Mouse (Mus musculus): ENCODE data around the gene Ptprj.
A peak's percentile ranks its signal among the peaks of the same experiment; 100 is the strongest.
"Not testable (repeated sequence)": the region's sequence is repeated elsewhere in the genome, so short reads cannot be mapped to it uniquely, and the experiment has no call there.

Ptprj gene

DNA sequence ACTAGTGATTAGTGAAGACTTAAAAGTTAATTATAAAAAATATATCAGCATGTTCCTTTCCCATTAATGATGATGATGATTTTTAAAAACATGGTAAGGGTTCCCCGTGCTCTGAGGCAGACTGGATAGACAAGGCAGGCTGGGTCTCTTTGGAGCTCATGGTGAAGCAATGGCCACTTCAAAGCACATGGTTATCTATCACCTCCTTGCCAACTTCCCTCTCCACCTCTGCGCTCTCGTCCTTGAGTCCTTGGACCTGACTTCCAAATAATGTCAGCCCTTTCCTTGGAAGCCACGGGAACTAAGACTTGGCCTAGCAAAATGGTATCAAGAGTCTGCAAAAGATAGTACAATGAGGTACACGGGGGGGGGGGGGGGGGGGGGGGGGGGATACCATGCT, 103.7 kb downstream of the Ptprj start:
- DNase-seq = no peak

- DNase-seq = no peak
Observed at GRCm38 (mm10) chr2:90476319-90476718, 104.1 kb downstream of the Ptprj start.

DNA sequence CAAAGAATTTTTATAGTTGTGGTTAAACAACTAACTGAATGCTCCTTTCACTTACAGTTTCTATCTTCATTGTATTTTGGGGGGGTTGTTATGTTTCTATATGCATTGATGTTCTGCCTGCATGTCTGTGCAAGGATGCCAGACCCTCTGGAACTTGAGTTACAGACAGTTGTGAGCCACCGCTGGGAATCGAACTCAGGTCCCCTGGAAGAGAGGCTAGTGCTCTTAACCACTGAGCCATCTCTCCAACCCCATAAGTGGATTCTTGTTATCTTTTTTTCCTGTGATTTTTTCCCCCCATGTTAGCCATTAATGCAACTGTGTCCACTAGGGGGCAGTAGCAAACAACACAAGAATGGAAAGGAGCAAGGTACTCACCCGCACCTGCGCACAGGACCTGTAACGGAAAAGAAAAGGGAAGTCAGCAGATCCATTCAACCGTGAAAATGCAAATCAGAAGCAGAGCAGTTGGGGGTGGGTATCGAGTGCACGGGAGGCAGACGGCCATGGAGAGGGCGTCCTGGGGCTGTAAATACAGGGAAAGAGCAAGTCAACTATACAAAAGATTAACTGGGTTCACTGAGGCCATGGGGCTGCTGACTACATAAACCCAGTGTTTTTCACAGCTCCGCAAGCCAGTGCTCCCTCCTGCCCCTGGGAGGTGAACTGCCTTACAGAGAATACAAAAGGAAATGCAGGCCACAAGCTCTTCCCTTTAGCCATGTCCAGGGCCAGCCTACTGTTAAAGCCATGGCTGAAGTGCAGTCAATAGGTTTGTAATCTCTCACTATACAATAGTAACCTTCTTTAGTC, 105.6 kb downstream of the Ptprj start:
- peak; percentile 85 for DNase-seq

DNA sequence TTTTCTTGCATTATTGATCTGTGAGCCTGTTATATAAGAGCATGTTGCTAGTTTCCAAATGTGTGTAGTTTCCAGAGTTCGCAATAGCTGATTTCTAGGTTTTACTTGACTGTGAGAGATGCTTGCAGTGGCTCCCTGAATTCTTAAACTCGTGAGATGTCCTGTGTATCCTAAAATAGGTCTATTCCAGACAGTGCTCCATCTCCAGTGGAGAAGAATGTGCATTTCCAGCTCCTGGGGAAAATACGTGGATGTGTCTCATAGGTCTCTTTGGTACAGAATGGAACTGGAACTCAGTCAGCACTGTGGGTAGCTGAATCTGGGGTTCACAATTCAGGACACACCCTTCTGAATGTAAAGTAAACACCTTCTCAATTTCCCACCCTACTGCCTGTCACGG, 107.7 kb downstream of the Ptprj start:
- DNase-seq = no peak

DNA sequence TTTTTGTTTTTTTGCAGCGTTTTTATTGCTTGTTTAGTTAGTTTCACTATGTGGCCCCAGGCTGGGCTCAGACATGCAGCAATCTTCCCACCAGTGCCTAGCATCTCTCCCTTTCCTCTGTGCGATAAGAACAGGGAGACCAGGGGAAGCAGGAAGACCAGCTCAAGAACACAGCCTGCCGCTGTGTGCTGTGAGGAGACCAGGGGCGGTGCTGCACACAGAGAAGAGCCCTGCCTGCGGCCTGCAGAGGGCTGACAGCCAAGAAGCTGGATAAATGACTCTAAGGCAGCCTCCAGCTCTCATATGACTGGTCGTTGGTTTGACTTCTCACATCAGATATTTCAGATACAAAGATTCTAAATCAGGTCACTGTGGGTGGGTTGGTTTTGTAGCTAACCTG, 110.3 kb downstream of the Ptprj start:
- no peak for DNase-seq

DNA sequence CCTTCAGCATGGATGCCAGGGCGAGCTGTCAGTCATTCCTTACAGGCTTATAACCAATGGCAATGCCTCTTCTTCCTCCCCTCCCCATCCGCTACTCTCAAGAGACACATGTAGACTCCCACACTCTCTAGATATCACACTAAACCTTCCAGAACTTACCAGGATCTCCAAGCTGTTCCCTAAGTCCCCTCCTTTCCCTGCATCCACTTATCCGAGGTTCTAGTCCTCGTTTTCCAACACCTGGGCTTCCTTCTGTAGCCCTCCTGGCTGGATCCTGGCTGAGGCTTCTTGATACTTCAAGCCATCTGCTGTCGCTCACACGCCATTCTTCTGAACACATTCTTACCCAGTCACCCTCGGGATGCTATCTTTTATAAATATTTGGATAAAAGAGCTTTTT, 114.0 kb downstream of the Ptprj start:
- no peak for DNase-seq

DNA sequence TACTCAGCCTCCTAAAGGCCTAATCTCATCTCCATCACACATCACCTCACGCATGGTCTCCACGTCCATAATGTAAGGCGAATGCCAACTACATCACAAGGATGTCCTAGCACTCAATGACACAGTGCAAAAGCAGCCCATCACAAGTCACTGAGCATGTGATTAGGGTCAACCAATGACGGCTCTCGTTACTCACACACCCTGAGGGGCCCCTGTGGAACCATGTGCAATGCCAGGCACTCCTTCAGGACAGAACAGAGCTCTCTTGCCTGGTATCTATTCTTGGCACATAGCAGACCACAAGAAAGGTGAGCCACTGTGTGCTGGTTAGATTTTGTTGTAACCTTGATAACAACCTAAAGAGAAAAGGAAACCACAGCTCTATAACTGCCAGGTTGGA, 116.7 kb downstream of the Ptprj start:
- DNase-seq = no peak

DNA sequence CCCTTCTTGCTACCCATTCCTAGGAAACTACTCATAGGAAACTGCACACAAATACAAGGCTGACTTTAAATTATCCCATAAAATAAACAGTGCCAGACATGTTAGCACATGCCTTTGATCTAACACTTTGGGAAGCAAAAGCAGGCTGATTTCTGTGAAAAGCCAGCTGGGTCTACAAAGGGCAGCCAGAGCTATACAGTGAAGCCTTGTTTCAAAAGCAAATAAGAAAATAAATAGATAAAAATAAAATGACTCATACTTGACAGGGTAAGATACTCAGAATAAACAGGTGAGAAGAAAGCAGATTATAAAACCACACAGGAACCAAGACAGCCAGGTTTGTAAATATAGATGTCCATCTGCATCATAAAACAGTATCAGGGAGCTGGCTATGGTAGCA, 118.2 kb downstream of the Ptprj start:
- DNase-seq = no peak

DNA sequence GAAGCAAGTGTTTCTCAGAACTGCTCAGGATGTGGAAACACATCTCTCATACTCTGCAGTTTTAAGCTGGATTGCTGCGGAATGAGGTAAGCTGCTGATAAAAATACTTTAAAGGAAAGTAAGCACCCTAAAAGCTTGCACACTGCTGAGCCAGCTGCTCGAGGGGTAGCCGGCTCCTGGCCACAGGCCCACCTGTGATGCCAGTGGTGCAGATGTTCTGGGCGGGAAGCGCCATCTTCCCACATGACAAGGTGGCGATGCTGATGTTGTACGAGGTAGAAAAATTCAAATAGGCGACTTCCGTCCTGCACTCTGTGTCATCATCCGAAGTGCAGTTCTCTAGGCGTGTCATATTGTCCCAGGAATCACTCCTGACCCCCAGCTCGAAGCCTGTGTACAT, 122.5 kb downstream of the Ptprj start:
- DNase-seq = no peak

DNA sequence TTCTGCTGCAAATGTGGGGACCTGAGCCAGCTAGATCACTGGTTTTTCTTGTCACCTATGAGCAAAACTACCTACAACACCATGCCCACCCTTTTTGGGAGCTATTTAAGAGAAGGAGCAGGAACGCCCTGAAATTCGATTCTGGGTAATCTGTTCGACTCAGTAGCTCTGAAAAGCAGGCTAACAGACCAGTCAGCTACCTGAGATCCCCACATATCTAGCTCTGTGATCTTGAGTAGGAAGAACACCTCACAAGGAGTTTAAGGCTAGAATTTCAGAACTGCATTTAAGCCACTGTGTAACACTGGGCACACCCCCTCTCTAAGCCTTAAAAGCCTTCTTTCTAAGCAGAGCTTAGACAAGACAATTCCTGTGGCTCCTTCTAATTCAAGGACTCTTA, 128.1 kb downstream of the Ptprj start:
- no peak for DNase-seq

- peak; percentile 9 for DNase-seq
Observed at GRCm38 (mm10) chr2:90448967-90449740, 131.3 kb downstream of the Ptprj start.

GRCm38 (mm10) chr2:90443811-90444210, 136.6 kb downstream of the Ptprj start:
- DNase-seq = no peak

DNA sequence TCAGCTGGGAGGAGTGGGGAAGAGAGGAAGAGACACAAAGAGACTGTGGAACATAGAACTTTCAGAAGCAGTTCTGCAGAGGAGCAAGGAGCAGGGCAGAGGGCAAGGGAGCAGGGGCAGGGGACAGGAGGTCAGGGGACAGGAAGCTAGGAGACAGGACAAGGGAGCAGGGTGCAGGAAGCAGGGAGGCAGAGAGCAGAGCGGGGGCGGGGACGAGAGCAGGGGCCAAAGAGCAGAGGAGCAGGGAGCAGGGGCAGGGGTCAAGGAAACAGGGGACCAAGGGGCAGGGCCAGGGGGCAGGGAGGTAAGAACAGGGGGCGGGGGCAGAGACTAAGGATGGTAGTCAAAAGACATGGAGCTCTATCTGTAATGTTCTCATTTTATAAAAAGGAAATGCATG, 138.6 kb downstream of the Ptprj start:
- not testable (repeated sequence) for DNase-seq

- not testable (repeated sequence) for DNase-seq
Observed at GRCm38 (mm10) chr2:90440169-90440568, 140.3 kb downstream of the Ptprj start.

DNA sequence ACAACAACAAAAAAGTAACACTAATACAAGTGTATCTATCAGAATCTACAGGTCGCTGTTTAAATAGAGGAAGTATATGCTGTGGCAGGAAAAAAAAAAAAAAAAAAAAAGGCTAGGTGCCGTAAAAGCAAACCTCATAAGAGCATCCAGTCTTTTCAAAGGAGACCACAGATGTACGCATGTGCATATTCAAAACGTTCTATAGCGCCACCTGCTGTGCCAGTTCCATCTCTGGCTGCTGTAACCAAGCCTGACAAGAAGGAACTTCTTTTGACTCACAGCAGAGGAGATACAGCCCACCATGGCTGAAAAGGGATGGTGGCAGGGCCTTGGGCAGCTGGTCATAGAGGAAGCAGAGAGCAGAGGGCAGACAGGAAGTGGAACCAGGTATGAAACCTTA, 143.0 kb downstream of the Ptprj start:
- DNase-seq = not testable (repeated sequence)

DNA sequence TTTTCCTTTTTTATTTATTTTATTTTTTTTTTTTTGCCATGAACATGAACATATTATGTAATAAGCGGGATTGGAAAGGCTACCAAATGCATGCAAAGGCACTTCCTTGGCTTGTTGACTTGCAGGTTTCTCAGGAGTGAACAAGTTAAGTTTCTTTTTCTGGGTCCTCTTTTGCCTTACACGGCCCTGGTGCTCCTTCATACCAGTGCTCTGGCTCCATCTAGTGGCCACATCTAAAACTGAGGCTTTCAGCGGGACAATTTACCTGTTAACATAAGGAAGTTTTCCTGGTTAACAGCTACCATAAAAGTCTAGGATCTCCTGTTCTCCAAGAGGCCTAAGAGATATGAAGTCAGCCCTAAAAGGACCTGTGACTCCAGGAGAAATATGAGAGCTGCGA, 150.7 kb downstream of the Ptprj start:
- not testable (repeated sequence) for DNase-seq

DNA sequence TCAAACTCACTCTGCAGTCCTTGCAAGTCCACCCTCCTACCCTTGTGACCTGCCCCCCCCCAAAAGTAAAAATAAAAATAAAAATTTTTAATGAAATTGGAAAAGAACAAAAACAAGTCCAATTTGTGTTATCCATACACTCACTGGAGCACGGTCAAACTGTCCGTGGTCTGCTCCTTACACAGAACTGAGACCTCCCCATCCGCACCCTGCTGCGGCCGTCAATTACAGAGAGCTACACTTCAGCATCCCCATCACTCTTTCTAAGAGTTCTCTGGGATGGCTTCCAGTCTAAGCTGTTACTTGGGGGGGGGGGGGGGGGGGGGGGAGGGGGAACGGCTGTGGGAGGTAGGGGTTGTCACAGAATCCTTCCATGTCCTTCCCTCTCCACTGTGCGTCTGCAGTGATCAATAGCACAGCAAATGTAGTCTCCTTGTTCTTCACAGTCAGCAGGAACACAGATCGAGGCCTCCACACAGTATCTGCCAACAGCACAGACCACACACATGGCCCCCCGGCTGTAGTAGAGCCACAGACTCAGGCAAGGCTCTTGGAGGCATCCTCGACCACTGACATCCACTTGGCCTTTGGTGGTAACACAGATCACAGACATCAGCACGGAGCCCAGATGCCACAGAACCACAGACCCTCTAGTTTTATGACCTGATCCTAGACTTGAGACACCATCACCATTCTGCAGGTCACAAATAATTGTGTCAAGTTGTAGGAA, 151.3 kb downstream of the Ptprj start:
- not testable (repeated sequence) for DNase-seq

DNA sequence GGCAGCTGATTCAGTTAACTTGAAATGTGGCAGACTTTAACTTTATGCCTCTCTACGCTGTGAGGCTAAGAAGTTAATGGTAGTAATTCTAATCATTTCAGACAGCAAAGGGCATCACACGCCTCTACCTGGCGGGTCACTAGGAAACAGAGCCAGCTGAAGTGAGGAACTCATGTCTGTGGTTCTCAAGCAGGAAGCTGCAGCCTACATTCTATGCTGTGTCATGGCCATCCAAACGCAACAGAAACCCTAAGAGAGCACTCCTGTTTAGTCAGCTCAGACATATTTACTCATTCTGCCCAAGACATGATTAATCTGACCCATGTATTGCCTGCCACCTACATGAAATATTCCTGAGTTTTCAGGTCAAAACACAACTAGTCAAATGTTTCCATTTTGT, 155.5 kb downstream of the Ptprj start:
- not testable (repeated sequence) for DNase-seq

- DNase-seq = not testable (repeated sequence)
Observed at GRCm38 (mm10) chr2:90422282-90422681, 158.2 kb downstream of the Ptprj start.

DNA sequence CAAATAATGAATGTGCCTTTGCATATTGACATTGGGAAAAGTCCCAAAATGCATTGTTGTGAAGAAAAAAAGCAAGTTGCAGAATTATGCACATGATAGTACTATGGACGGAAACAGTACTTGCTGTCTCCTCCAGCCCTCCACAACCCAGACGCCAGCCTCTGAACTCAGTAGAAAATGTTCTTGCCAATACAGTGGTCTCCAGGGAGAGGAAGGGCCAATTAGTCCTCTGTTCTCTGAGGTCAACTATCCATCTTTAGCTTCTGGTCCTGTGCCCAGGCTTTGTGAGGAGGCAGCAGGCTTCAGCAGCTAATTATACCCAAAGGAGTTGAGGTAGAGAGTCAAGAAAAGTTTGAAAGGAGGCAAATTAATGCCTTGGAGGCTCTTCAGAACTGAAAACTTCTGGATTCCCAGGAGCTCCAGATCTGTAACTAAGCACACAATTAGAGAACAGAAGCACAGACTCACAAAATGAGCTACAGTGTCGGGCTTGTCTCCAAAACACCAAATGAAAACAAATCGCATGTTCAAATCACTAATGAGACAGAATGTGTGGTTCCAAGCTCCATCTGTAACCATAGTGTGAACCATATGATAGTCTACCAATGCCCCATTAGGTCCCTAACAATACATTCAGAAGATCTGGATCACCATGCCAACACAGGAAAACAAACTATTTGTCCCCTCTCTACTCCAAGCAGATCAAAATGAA, 166.2 kb downstream of the Ptprj start:
- not testable (repeated sequence) for DNase-seq

GRCm38 (mm10) chr2:90398633-90399107, 181.8 kb downstream of the Ptprj start, which contains the start of gene Olfr1274-ps:
TSS of gene Olfr1274-ps (plus strand) at chr2:90398683.
- DNase-seq = not testable (repeated sequence)
